Mouse (Mus musculus): ENCODE data around the gene Ifi206.
"Not testable (repeated sequence)": the region's sequence is repeated elsewhere in the genome, so short reads cannot be mapped to it uniquely, and the experiment has no call there.

The Ifi206 gene

DNA sequence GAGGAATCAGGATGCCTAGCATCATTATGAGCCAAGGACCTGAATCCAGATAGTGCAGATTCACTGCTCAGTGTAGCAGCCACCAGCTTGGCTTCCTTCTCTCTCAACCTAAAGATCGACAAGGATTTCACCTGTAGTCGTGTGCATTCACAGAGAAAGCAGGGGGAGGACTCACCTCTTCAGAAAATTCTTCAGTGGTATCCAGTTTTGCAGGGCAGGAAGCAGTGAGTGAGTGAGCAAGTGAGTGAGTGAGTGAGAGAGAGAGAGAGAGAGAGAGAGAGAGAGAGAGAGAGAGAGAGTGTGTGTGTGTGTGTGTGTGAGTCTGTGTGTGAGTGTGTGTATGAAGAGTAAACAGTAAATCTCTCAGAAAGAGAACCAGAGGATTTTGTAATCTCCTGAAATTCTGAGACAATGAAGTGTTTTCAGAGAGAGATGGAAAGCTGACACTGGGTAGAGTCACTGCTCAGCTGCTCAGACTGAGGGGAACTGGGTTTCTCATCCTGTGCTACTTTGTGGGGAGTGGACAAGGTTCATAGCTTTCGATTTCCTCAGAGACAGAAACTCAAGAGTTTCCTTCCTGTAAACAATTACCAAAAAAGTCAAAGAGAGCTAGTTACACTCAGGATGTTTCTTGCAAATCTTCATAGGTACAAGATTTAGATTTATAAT lies at the start of gene Ifi206:
Gene Ifi206, minus strand, starts transcription at position 230 of the 669 bp plus-strand sequence.
- not testable (repeated sequence) for DNase-seq (ENCODE audit: low spot score)

DNA sequence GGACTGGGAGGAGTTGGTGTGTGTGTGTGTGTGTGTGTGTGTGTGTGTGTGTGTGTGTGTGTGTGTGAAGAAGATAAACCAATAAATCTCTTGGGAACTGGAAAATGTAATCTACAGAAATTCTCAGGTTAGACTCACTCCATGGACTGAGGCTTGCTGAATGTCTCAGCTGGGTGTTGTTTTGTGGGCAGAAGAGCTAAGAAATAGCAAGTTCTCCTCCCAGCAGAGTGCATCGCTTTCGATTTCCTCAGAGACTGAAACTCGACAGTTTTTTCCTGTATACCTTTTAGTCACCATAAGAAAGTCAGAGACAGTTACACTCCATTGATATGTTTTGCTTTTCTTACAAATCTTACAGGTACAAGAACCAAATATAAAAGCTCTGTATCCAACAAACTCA lies 45.0 kb upstream of the Ifi206 start, which contains the start of gene Ifi214:
Gene Ifi214, minus strand, starts transcription at position 167 of the 400 bp plus-strand sequence.
- not testable (repeated sequence) for DNase-seq (ENCODE audit: low spot score)

DNA sequence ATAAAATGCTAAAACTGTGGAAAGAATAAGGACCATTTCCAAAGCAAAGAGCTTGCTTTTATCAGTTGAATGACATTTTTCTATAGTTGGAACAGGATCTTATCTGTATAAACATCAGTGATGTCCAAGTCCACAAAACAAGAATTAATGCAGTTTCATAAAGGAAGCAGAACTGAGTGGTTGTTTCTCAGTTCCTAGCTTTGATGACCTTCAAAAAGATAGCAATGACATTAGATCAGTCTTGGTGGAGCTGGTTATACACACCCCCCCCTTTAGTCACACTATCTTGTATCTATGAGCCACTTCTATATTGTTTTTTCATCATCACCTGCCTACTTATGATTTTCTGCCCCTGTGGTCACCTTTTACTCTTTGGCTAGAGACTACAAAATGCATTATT lies 30.6 kb upstream of the Ifi206 start:
- DNase-seq (ENCODE audit: low spot score) = no peak

DNA sequence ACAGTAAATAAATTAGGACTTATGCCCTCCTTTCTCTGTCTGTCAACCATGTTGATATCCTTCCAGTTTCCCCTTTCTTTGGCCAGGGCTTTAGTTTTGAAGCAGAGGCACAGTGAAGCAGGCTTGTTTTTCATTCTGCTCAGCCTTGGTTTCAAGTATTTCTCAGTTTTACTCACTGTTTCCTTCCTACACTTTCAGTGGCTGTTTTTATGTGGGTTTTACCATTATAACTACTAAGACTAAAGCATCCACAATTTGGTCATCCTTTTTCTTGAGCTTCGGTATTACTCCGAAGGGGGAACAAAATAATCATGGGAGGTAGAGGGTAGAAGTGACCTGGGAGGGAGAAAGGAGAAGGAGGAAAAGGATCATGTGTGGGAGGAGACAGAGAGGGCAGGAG lies 19.8 kb upstream of the Ifi206 start:
- not testable (repeated sequence) for DNase-seq (ENCODE audit: low spot score)

DNA sequence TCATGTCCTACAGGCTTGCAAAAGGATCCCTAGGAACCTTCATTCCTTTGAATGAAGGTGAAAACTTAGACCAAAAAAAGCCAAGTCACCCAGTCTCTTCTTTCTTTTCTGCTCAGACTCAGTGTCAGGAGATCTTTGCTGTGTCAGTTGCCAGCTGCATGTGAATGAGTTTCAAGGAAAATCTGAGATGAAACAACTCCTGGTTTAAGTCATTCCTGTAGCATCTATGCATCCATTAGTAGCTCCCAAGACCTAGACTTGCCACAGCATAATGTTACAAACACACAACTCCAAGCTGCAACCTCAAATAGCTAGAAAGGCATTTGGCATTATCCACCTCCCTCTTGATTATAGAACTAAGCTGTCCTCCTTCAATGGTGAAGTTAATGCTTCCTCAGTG lies 642 bp upstream of the Ifi206 start:
- DNase-seq (ENCODE audit: low spot score) = not testable (repeated sequence)

DNA sequence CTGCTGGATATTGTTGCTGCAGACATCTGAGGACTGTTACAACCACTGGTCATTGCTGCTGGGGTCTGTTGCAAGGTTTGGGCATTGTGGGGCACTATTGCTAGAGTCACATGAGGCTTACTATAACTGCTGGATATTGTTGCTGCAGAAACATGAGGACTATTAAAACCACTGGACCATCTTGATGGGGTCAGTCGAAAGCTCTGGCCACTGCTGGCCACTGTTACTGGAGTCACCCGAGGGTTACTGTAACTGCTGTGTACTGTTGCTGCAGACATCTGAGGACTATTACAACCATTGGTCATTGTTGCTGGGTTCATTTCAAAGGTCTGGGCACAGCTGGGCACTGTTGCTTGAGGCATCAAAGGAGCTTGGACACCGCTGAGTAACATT lies 9.7 kb downstream of the Ifi206 start:
- not testable (repeated sequence) for DNase-seq (ENCODE audit: low spot score)

DNA sequence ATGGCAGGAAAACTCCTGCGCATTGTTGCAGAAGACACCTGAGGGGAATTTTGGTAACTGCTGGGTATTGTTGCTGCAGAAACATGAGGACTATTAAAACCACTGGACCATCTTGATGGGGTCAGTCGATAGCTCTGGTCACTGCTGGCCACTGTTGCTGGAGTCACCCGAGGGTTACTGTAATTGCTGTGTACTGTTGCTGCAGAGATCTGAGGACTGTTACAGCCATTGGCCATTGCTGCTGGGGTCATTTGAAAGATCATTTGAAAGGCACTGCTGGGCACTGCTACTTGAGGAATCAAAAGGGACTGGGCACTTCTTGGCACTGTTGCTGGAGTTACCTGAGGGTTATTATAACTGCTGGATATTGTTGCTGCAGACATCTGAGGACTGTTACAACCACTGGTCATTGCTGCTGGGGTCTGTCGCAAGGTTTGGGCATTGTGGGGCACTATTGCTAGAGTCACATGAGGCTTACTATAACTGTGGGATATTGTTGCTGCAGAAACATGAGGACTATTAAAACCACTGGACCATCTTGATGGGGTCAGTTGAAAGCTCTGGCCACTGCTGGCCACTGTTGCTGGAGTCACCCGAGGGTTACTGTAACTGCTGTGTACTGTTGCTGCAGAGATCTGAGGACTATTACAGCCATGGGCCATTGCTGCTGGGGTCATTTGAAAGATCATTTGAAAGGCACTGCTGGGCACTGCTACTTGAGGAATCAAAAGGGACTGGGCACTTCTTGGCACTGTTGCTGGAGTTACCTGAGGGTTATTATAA lies 10.3 kb downstream of the Ifi206 start:
- DNase-seq (ENCODE audit: low spot score) = not testable (repeated sequence)

DNA sequence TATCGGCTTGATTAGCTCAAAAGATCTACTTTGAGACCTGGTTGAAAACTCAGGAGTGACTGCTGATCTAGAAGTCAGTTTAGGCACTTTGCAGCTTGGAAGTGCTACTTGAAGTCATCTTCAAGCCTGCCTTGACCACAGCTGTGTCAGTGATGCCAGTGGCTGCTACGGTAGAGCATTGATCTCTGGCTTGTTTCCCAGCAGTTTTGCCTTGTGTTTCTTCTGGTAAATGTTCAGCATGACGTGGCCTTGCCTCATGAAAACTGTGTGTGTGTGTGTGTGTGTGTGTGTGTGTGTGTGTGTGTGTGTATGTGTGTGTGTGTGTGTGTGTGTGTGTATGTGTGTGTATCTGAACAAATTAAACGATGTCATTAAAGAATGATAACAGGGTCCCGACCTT lies 34.1 kb downstream of the Ifi206 start:
- no peak for DNase-seq (ENCODE audit: low spot score)

DNA sequence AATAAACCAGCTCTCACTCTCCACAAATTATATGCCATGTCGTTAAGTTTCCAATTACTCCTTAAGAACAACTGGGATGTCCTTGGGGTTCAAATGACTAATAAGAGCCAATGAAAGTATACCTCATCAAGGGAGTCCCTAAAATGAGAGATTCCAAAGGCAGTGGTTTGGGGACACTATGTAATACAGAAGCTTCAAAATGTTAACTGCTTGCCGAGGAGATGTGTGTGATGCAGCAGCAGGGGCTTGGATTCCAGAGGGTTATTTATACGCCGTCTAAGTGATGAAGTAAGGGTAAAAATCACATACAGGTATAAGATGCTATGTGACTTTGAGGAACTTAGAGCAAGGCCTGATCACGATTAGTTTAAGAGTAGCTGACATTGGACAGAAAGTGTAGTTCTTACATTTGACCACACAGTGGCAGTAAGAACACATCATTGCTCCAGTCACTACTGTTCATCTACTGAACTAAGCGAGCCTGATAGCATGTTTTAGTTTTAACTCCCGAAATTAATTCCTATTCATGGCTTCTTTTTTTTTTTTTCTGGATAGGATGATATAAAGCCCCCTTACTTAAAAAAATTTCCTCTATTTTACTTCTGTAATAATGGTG lies 34.6 kb downstream of the Ifi206 start:
- peak; percentile 52 for DNase-seq (ENCODE audit: low spot score)

DNA sequence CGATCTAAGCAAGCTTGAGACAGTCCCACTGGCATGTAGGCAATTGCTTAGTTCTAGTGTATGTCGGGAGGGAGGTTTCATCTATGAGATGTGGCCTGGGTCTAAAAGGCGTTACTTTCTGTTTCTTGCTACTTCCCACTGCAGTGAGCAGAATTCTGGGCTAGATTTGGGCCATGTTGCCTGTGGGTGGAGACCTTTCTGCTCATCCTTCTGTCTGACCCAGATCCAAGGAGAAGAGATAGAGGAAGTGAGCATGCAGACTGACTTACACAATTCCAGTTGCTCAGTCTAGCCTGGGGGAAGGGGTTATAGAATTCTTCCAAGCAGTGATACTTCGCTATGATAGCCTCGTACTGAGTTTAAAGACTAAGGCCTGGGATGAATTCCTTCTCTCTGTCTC lies 39.2 kb downstream of the Ifi206 start:
- no peak for DNase-seq (ENCODE audit: low spot score)

DNA sequence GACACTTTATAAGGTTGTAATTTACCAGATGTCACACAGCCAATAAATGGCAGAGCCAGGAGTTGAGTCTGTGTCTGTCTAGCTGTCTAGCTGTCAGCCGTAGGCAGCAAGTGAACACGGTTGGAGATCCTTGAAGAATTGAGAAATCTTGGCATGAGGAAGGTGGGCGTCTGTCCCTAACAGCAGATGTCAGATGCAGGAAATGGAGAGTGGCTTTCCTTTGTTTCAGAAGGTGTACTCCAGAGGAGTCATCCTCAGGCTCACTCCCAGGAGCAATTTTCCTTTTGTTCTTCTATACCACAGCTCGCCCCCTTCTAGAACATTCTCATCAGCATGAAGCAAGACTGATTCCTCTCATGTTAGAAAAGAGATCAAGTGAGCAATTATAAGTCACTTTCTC lies 40.2 kb downstream of the Ifi206 start:
- DNase-seq (ENCODE audit: low spot score) = no peak

DNA sequence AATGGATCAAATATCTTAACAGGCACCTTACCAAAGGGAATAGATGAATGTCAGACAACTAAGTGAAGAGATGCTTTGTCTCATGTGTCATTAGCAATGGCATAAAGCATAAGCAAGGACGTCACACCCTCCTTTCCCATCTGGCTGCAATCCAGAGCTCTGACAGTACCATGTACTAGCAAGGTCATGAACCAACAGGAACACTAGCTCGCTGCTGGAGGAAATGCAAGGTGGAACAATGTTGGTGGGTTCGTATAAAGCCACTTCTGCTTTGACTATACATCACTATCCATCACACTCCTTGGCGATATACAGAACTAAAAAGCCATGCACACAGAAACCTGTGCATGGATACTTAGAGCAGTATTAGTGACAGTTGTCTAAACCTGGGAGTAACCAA lies 43.8 kb downstream of the Ifi206 start:
- DNase-seq (ENCODE audit: low spot score) = no peak

DNA sequence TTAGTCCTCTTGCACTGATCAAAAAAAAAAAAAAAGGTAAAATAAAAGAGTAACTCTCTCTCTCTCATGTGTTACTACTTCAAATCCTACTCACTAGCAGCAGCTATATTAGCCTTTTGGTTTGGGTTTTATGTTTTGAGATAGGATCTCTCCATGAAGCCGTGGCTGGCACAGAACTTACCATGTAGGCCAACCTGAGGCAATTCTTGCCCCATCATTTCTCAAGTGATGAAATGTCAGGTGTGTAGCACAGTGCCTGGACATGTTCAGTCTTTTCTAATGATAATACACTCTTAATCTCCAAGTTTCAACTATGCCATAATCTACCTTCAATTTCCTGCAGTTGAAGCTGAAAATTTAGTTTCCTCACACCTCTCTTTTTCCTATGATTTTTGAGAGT lies 47.8 kb downstream of the Ifi206 start:
- no peak for DNase-seq (ENCODE audit: low spot score)

DNA sequence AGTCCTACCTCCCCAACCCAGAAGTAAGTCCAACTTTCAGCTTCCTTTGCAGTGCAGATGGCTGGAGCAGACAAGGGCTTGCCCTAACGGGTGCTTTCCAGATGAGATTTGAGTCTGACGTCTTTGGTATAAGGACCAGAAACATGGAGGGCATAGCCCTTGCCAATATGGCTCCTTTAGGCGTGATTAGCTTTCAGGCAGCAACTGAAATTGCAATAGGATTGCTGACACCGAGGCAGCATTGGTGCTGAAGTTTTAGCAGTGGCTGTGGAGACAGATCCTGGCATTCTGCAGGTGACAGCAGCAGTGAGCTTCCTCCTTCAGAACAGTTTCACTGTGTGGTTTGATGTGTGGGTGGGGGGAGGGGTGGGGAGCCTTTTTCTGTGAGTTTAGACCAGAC lies 49.6 kb downstream of the Ifi206 start:
- DNase-seq (ENCODE audit: low spot score) = no peak

DNA sequence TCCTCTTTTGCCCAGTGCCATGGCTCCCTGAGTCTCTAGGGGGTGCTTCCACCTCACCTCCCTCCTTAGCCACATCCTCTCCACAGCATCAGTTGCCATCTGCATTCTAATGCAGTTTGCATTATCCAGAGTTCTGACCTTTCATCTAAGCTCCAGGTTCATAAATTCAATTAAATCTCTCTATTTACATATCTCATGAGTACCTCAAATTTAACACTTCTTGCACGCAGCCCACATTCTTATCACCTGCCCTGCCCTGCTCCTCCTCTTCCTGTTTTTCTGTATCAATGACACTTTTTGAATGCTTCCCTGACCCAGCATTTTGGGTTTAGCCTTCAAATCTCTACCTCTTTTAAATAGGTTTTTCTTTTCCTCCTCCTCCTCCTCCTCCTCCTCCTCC lies 50.2 kb downstream of the Ifi206 start:
- no peak for DNase-seq (ENCODE audit: low spot score)

DNA sequence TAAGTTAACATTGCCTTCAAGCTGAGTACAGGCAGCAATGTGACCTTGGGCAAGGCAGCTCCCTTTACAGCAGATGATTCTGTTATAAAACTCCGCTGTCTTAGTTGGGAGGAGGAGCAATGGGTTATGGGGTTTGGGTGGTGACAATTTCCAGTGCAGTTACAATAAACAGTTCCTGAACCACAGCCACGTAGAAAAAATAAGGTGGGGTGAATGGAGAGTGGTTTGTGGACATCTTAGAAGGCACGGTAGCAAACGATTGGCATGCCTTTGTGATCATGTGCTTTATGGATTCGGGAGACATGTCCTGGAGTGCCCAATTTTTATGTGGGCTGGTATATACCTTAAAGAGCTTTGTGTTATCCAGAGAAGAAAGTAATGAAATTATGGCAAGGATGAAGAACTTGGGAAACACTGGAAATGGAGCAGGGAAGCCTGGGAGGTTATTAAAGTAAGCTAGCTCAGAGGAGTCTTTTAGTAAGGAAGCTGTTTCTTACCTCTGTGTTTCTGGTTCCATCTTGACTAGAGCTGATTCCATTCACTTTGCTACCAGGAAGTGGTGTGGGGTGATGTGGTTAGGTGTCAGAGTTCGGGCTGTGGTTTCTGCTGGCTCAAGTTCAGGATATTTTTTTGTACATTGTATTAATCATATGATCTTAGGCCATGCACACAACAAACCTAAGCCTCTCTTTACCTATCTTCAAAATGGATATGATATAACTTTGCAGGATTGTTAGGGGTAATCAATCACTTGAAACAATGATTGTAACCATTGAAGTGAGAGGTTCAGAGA lies 53.5 kb downstream of the Ifi206 start:
- no peak for DNase-seq (ENCODE audit: low spot score)

DNA sequence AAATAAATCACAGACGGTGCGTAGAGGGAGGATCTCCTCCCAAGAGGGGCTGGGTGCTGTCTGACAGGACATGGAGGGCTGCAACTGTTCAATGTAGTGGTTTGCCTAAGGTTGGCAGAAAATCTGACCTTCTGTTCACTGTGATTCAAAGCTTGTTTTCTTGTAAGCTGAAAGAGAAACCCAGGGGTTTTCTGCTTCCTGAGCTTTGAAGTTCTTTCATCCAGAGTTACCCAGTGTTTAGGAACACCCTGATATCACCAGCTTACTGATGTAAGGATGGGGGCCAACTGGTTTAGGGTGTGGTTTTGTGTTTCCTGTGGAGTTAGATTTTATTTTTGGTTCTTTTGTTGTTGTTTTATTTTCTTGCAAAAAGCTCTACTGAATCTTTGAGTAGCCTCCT lies 58.4 kb downstream of the Ifi206 start:
- DNase-seq (ENCODE audit: low spot score) = no peak

DNA sequence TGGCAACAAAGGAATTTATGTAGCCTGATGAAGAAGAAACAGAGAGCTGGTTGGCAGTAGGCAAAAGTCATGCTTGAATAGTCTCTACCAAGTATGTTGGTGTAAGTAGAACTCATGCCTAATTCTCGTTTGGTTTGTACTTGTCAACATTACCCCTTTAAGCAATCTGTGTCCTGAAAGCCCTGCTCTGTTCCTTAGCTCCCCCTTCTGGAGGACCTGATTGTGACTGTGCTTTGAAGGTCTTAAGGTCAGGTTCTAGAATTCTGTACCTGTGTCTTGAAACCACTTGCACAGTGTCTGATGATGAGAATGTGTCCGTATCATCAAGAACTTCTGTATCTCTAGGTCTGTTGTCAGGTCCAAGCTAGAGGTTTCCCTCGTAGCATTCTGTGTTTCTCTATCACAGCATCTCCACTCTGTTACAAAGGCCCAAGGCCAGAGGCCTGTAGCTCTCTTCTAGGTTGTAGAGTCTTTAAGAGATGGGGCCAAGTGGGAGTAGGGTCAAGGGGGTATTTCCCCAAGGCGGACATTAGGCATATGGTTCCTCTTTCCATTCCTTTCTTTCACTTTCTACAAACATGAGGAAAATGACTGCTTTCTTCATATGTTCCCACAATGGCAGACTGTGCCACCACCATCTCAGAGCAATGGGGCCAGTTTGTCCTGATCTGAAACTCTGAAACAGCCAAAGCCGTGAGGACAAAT lies 60.7 kb downstream of the Ifi206 start:
- no peak for DNase-seq (ENCODE audit: low spot score)

DNA sequence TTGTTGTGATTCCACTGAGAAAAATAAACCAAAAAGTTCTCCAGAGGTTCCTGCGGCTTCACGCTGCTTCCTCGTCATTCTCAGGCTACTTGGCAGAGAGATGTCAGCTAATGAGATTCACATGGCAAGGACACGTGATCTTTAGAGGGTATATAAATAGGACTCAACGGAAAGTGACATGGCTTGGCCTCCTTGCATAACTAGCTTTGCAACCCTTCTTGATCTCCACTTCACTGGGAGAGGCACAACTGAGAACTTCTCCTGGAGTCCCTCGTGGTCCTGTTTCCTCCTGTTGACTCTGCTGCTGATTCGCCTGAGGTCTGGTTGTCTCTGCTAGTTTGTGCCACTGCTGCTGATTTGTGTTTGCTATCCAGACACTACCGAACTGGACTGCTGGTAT lies 63.5 kb downstream of the Ifi206 start:
- no peak for DNase-seq (ENCODE audit: low spot score)

DNA sequence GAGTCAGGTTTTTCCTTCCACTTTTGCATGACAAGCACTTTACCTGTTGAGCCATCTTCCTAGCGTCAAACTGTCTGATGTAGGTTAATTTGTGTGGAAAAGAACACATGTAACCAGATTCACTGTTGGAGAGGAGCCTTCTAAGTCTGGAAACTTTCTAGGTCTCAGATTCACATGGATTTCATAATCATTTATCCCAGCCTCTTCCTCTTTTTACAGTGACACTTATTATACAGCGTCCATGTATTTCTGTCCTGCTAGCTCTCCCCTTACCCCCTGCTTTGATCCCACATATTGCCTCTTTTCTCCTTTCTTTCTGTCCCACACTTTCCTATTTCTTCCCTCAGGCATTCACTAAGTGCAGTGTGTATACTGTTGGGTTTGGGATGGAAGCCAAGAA lies 64.5 kb downstream of the Ifi206 start:
- no peak for DNase-seq (ENCODE audit: low spot score)

DNA sequence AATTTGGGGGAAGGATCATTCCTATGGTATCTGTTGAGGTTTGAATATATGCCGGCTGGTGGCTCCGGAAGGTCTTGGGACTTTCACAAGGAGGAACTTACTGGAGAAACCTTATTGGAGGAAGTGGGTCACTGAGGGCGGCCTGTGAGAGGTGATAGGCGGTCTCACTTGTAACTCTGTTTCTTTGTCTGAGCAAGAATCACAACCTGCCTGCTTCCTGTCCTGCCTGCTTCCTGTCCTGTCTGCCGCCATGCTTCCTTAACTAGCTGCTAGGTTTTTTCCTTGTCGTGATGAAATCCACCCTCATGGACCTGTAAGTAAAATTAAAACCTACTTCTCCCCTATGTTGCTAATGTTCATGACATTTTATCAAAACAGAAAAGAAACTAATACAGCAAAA lies 70.5 kb downstream of the Ifi206 start:
- peak; percentile 31 for DNase-seq (ENCODE audit: low spot score)
